Mouse (Mus musculus): Measurements from ENCODE around the gene Sfxn3. TPM values are rescaled to one million over a fixed set of nuclear protein-coding genes. Genes with fewer than 3 reads are reported as not detected.

Sfxn3 gene
- polyA plus RNA-seq (2015; fragmentation: Nextera tagmentation; extraction: Ambion mirVana): 20.5 and 21.7 TPM in 2 replicates

DNA sequence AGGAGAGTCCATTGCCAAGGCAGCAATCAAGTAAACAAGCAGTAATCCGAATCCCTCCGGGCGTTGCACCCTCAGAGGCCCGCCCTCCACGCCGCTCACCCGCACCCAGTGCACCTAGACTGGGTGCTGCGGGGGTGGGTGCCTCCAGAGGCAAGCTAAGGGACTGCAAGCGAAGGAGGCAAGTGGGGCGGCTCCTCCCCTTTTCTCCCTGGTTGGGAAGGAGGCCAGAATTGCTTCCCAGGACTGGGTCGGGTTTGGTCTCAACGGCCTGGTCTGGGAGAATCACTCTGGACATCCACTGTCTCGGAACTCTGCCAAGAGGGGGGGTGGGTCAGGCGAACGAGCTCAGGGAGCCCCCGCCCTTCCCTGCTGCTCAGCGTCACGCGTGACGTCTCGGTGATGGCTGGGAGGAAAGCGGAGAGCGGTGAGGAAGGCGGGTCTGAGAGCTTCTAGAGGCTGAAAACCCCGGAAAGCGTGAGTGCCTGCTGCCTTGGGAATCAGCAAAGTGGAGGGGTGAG, at the start of gene Sfxn3:
TSS of gene Sfxn3 (plus strand) at position 87 of the 518 bp plus-strand sequence.
- no peaks in the 10 kb centered on the region for H3K9me3 ChIP-seq
- H3K27ac ChIP-seq: peak within 1 kb of the TSS; percentile 97
- ATAC-seq (ENCODE audit: borderline replicate concordance, extremely low read depth, low FRiP score, low TSS enrichment): peak; percentile 81
- peak within 1 kb of the TSS; percentile 89 for H3K4me2 ChIP-seq
- 0% methylated on average over 26 of the region's 26 CpGs for WGBS
- peak within 1 kb of the TSS; percentile 55 for H3K4me3 ChIP-seq
- H3K4me1 ChIP-seq: peaks cover 23% of the 10 kb centered on the region
- peaks cover 10% of the 10 kb centered on the region; the same call in 1 of the 2 replicates for H3K36me3 ChIP-seq
- peaks cover 23% of the 10 kb centered on the region for H3K27me3 ChIP-seq
- H3K9ac ChIP-seq: peak within 1 kb of the TSS; percentile 60

DNA sequence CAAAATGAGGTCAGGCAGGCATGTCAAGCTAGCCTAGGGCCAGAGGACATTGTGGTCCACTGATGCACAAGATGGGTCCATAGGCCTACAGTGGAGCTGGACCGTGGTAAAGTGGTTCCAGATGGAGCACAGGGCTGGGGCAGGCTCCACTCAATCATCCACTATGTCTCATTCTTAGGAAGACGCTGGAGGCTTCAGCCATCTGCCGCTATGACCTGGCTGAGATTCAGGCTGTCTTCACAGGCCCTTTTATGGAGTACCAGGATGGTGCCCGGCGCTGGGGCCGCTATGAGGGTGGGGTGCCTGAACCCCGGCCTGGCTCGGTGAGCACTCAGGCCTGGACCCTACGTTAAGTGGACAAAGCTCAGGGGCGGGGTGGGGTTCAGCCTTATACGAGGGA, 49.5 kb upstream of the Sfxn3 start:
- no peak overlapping the region for H3K4me2 ChIP-seq
- H3K4me3 ChIP-seq: no peak overlapping the region
- H3K4me1 ChIP-seq: no peaks in the 10 kb centered on the region
- no peaks in the 10 kb centered on the region for H3K27me3 ChIP-seq
- H3K9ac ChIP-seq: no peak overlapping the region
- 0 out of 2 replicates have a peak, but pooled peaks cover 3% of the 10 kb centered on the region for H3K36me3 ChIP-seq
- no peak overlapping the region for H3K27ac ChIP-seq
- 78% methylated on average over 11 of the region's 11 CpGs for WGBS
- no peaks in the 10 kb centered on the region for H3K9me3 ChIP-seq
- no peak for ATAC-seq (ENCODE audit: borderline replicate concordance, extremely low read depth, low FRiP score, low TSS enrichment)

GRCm38 (mm10) chr19:44999647-45000046, 47.7 kb upstream of the Sfxn3 start:
- no peaks in the 10 kb centered on the region for H3K27me3 ChIP-seq
- WGBS: 80% methylated on average over 8 of the region's 8 CpGs
- no peak for ATAC-seq (ENCODE audit: borderline replicate concordance, extremely low read depth, low FRiP score, low TSS enrichment)
- peaks cover 13% of the 10 kb centered on the region; the same call in 1 of the 2 replicates for H3K36me3 ChIP-seq
- no peak overlapping the region for H3K4me2 ChIP-seq
- no peak overlapping the region for H3K27ac ChIP-seq
- no peak overlapping the region for H3K9ac ChIP-seq
- H3K9me3 ChIP-seq: no peaks in the 10 kb centered on the region
- no peaks in the 10 kb centered on the region for H3K4me1 ChIP-seq
- no peak overlapping the region for H3K4me3 ChIP-seq

DNA sequence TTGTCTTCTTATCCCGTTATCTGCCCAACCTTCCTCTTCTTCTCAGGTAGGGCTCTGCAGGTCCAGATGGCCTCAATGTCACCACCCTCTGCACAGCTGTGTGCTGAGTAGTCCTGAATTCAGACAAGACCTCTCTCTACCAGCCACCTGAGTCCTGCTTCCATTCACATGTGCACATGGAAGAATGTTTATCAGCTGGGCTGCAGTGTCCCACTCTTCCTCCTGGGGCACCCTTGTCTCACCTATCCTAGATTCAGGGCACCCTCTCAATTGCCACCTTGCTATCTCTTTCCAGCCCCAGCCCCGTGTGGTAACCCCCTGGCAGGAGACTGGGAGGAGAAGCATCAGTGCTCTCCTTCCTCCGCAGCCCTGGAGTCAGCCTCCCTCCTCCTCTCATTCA, 45.0 kb upstream of the Sfxn3 start:
- no peaks in the 10 kb centered on the region for H3K27me3 ChIP-seq

DNA sequence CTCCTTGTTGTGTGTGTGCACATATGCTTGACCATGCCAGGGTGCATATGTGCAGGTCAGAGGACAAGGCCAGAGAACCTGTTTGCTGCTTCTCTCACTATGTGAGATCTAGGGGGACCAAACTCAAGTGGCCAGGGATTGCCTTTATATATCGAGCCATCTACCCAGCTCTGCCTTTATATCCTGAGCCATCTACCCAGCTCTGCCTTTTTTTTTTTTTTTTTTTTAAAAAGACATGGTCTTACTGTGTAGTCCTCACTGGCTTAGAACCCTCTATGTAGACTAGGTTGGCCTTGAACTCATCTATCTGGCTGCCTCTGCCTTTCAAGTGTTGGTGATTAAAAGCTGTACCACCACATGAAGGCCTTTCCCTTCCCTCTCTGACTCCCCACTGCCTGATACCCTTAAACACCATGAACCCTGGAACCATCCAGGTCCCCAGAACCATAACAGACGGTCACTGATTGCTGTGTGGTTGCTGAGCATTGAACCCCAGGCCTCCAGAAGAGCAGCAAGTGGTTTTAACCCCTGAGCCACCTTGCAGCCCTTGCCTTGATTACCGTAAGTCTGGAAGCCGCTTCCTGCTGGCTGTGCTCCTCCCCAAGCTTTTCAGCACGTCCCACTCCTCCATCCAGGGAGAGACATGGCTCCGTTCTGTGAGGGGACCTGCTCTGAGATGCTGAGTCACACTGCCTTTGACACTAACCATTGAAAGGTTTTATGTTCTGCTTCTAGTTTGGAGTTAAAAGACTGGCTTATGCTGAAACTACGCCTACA, 43.4 kb upstream of the Sfxn3 start:
- Histone ChIP-seq H3K27ac (no peak overlapping the region), H3K36me3 (peaks cover 14% of the 10 kb centered on the region; the same call in 1 of the 2 replicates), H3K27me3 (no peaks in the 10 kb centered on the region), H3K4me2 (no peak overlapping the region), H3K9ac (no peak overlapping the region), H3K4me1 (peaks cover 26% of the 10 kb centered on the region), H3K4me3 (no peak overlapping the region), H3K9me3 (no peaks in the 10 kb centered on the region)
- 83% methylated on average over 7 of the region's 7 CpGs for WGBS
- ATAC-seq (ENCODE audit: borderline replicate concordance, extremely low read depth, low FRiP score, low TSS enrichment): no peak

More for the DNA sequence above, 45.0 kb upstream of the Sfxn3 start:
- Histone ChIP-seq H3K27ac (no peak overlapping the region), H3K4me2 (no peak overlapping the region), H3K36me3 (peaks cover 13% of the 10 kb centered on the region; the same call in 1 of the 2 replicates), H3K4me3 (no peak overlapping the region), H3K4me1 (peaks cover 14% of the 10 kb centered on the region), H3K9ac (no peak overlapping the region), H3K9me3 (no peaks in the 10 kb centered on the region)
- WGBS: 56% methylated on average over 3 of the region's 3 CpGs
- no peak for ATAC-seq (ENCODE audit: borderline replicate concordance, extremely low read depth, low FRiP score, low TSS enrichment)

- H3K9ac ChIP-seq: peak within 1 kb of the TSS; percentile 75
- no peak for ATAC-seq (ENCODE audit: borderline replicate concordance, extremely low read depth, low FRiP score, low TSS enrichment)
- H3K36me3 ChIP-seq: peaks cover 25% of the 10 kb centered on the region
- H3K27me3 ChIP-seq: no peaks in the 10 kb centered on the region
- H3K27ac ChIP-seq: peak within 1 kb of the TSS; percentile 82
- H3K4me1 ChIP-seq: peaks cover 26% of the 10 kb centered on the region
- no peaks in the 10 kb centered on the region for H3K9me3 ChIP-seq
- peak within 1 kb of the TSS; percentile 92 for H3K4me3 ChIP-seq
- H3K4me2 ChIP-seq: peak within 1 kb of the TSS; percentile 93
- 10% methylated on average over 16 of the region's 16 CpGs for WGBS
These were observed 41.9 kb upstream of the Sfxn3 start, which contains the start of gene Twnk for GRCm38 (mm10) chr19:45005444-45005843. TSS of gene Twnk (plus strand) at chr19:45005663.

DNA sequence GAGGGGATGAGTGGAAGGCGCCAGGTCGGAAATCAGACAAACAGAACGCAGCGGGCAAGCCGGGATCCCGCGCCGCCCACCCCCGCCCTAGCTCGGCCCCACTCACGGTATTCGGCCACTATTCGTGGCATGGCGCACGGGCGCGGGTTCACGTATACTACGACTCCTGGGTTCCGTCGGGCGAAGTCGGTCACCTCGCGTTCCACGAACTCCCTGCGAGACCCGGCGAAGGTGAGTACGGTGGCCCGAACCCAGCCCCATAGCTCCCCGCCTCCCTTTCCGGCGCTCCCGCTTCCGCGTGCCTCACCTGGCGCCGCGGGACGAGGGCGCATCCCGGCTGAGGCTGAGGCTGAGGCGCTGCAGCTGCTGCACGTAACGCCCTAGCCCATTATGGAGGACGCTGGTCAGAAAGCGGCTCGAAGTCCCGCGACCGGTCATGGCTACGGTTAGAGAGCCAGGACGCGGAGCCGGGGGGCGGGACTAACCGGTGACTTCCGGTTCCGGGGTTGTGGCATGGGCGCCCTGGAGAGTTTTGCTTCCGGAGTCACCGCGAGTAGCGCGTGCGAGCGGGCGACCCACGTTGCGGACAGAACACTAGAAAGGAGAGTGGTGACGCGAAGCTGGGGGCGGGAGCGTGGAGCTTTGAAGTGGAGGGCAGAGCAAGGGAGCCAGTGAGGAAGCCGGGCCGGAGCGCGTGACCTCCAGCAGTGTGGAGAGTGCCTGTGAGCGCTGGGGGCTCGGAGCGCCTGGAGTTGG, 41.2 kb upstream of the Sfxn3 start, which contains the start of gene Mrpl43:
TSS of gene Mrpl43 (minus strand) at position 486 of the 756 bp plus-strand sequence.
- WGBS: under 1% methylated on average over 82 of the region's 82 CpGs
- peak within 1 kb of the TSS; percentile 93 for H3K4me2 ChIP-seq

DNA sequence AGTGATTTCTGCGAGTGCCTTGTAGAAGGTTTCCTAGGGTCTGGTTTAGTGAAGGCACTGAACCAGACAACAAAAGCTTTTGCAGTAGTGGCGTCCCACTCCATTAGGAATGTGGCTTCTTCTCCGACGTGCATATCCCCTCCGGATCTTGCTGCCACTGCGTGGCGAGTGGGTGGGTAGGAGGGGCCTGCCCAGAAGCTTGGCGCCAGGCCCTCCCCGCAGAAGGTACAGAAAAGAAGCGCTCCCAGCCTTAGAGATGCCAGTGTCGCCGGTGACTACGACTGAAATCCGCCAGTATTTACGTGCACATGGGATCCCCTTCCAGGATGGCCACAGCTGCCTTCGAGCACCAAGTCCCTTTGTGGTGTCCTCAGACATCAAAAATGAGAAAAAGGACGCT, 40.3 kb upstream of the Sfxn3 start:
- Histone ChIP-seq H3K36me3 (peaks cover 40% of the 10 kb centered on the region), H3K27ac (peak overlapping the region; percentile 76), H3K9ac (peak overlapping the region; percentile 75), H3K9me3 (no peaks in the 10 kb centered on the region), H3K4me3 (peak overlapping the region; percentile 92), H3K27me3 (no peaks in the 10 kb centered on the region), H3K4me1 (peaks cover 26% of the 10 kb centered on the region), H3K4me2 (peak overlapping the region; percentile 93)
- no peak for ATAC-seq (ENCODE audit: borderline replicate concordance, extremely low read depth, low FRiP score, low TSS enrichment)
- WGBS: 24% methylated on average over 17 of the region's 17 CpGs

More for the DNA sequence above, 41.2 kb upstream of the Sfxn3 start, which contains the start of gene Mrpl43:
- Histone ChIP-seq H3K9me3 (no peaks in the 10 kb centered on the region), H3K4me1 (peaks cover 26% of the 10 kb centered on the region), H3K9ac (peak within 1 kb of the TSS; percentile 75), H3K4me3 (peak within 1 kb of the TSS; percentile 92), H3K27me3 (no peaks in the 10 kb centered on the region), H3K27ac (peak within 1 kb of the TSS; percentile 82), H3K36me3 (peaks cover 32% of the 10 kb centered on the region)
- peak; percentile 91 for ATAC-seq (ENCODE audit: borderline replicate concordance, extremely low read depth, low FRiP score, low TSS enrichment)

GRCm38 (mm10) chr19:45007425-45008191, 39.7 kb upstream of the Sfxn3 start:
- WGBS: 70% methylated on average over 20 of the region's 20 CpGs
- H3K4me2 ChIP-seq: peak overlapping the region; percentile 93
- H3K27ac ChIP-seq: peak overlapping the region; percentile 76; the same call in 1 of the 2 replicates
- peaks cover 37% of the 10 kb centered on the region for H3K36me3 ChIP-seq
- peak overlapping the region; percentile 92 for H3K4me3 ChIP-seq
- no peak for ATAC-seq (ENCODE audit: borderline replicate concordance, extremely low read depth, low FRiP score, low TSS enrichment)
- H3K27me3 ChIP-seq: no peaks in the 10 kb centered on the region
- peak overlapping the region; percentile 75; the same call in 1 of the 2 replicates for H3K9ac ChIP-seq
- peaks cover 26% of the 10 kb centered on the region for H3K4me1 ChIP-seq
- H3K9me3 ChIP-seq: no peaks in the 10 kb centered on the region

- ATAC-seq (ENCODE audit: borderline replicate concordance, extremely low read depth, low FRiP score, low TSS enrichment): no peak
- Histone ChIP-seq H3K4me1 (peaks cover 43% of the 10 kb centered on the region), H3K27ac (no peak overlapping the region), H3K4me3 (no peak overlapping the region), H3K27me3 (no peaks in the 10 kb centered on the region), H3K9ac (no peak overlapping the region), H3K36me3 (peaks cover 26% of the 10 kb centered on the region), H3K9me3 (no peaks in the 10 kb centered on the region), H3K4me2 (no peak overlapping the region)
- WGBS: 84% methylated on average over 4 of the region's 4 CpGs
These were observed 36.7 kb upstream of the Sfxn3 start for GRCm38 (mm10) chr19:45010646-45011045.

DNA sequence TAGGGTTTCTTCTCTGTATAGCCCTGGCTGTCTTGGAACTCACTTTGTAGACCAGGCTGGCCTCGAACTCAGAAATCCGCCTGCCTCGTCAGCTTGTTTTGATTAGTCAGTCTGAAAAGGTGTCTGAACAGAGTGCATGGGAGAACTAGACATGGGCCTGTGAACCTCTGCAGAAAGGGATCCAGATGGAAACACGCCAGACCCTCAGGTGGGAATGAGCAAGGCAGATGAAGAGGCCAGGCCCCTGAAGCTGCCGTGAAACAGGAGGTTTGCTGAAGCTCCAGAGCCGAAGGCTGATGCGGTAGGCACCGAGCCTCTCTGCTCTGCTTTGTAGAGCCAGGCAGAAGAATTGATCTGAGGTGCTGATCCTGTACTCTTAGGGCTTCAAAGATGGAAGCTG, 35.1 kb upstream of the Sfxn3 start:
- peaks cover 26% of the 10 kb centered on the region for H3K36me3 ChIP-seq
- H3K27ac ChIP-seq: no peak overlapping the region
- H3K9me3 ChIP-seq: no peaks in the 10 kb centered on the region
- ATAC-seq (ENCODE audit: borderline replicate concordance, extremely low read depth, low FRiP score, low TSS enrichment): no peak
- H3K4me2 ChIP-seq: no peak overlapping the region
- H3K9ac ChIP-seq: no peak overlapping the region
- H3K27me3 ChIP-seq: no peaks in the 10 kb centered on the region
- peaks cover 49% of the 10 kb centered on the region for H3K4me1 ChIP-seq
- no peak overlapping the region for H3K4me3 ChIP-seq
- 80% methylated on average over 8 of the region's 8 CpGs for WGBS
